Mouse (Mus musculus) cerebellum, adult 2 months (tissue): ENCODE measurements at regions not wholly inside any gene's neighbourhood (a gene's known extent, or its start where the extent isn't known, plus 50 kb on each side); places are given as distances from the start of the nearest gene placed in this dataset.

Experiments used
- DNase-seq, 2 experiments: peaks; one replicate each; pipeline ENCODE4 v3.0.0; 2021
- H3K27ac ChIP-seq: fragments of 200-500 bp; 2 replicates; pipeline ENCODE4 v1.5.1; 2012; ENCODE audit warnings: low read length, control low read depth, inconsistent platforms; ENCODE audit not compliant: insufficient read depth
- H3K27me3 ChIP-seq: fragments of 200-500 bp; 2 replicates; pipeline ENCODE4 v1.6.1; 2012; ENCODE audit warnings: inconsistent platforms, mild to moderate bottlenecking, low read length, moderate library complexity; ENCODE audit not compliant: control insufficient read depth, insufficient read depth
- H3K4me1 ChIP-seq: fragments of 200-500 bp; 2 replicates; pipeline ENCODE4 v1.6.1; 2011; ENCODE audit warnings: low read length; ENCODE audit not compliant: control insufficient read depth, insufficient read depth
- H3K4me3 ChIP-seq: fragments of 200-500 bp; replicated peaks from 2 replicates; pipeline ENCODE3; 2011; ENCODE audit warnings: mild to moderate bottlenecking, low read depth, low read length, control low read depth; ENCODE audit not compliant: insufficient read depth
- CTCF ChIP-seq: fragments of 200-500 bp; IDR thresholded peaks from 2 replicates; pipeline ENCODE4 v1.5.1; 2011; ENCODE audit warnings: low read depth, mild to moderate bottlenecking, control low read depth, low read length, moderate library complexity, borderline replicate concordance; ENCODE audit not compliant: insufficient read depth
- POLR2A ChIP-seq: fragments of 200-500 bp; IDR thresholded peaks from 2 replicates; pipeline ENCODE4 v1.6.1; 2011; ENCODE audit warnings: low read length, control low read depth, borderline replicate concordance; ENCODE audit not compliant: insufficient read depth
- WGBS: fragments of 180-500 bp; shearing (Covaris S2); methylation state at CpG from one replicate; pipeline ENCODE4 v1.1.7; 2018; 5-methylcytosine and 5-hydroxymethylcytosine counted together

DNA sequence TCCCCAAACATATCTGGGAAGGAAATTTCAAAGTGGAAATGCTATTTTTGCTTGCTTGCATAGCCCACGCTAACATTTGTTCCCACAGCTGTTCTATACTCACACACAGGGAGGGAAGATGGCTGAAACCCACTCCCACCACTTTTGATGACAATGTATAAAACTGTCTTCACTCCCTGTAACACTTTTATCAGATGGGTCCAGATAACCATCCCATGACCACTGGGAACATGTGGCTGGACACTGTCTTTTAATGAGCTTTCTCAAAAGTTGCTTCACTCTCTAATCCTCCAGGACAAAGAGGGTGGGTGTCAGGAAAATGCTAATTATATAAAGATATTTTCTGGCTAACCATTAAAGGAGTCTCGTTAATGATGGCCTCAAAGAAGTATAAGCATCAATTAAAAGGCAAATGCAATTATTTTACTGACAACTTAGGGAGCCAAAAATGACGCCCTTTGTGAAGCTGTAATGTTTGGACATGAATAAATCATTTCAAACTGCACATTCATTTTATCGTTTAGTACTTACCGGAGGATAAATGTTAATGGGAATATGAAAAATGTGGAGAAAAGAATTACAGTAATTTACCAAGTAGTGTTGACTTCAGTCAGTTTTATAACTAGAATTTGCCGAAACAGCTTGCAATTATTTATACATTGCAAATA lies 210.8 kb upstream of the Slc39a10 start:
- DNase-seq: no peak
- H3K27me3 ChIP-seq: no peaks in the 10 kb centered on the region
- H3K27ac ChIP-seq: no peak overlapping the region
- no peaks in the 10 kb centered on the region for H3K4me1 ChIP-seq
- TF ChIP-seq POLR2A: no peak
- no peak for TF ChIP-seq CTCF
- 80% methylated on average over 6 of the region's 6 CpGs for WGBS
- H3K4me3 ChIP-seq: no peak overlapping the region

DNA sequence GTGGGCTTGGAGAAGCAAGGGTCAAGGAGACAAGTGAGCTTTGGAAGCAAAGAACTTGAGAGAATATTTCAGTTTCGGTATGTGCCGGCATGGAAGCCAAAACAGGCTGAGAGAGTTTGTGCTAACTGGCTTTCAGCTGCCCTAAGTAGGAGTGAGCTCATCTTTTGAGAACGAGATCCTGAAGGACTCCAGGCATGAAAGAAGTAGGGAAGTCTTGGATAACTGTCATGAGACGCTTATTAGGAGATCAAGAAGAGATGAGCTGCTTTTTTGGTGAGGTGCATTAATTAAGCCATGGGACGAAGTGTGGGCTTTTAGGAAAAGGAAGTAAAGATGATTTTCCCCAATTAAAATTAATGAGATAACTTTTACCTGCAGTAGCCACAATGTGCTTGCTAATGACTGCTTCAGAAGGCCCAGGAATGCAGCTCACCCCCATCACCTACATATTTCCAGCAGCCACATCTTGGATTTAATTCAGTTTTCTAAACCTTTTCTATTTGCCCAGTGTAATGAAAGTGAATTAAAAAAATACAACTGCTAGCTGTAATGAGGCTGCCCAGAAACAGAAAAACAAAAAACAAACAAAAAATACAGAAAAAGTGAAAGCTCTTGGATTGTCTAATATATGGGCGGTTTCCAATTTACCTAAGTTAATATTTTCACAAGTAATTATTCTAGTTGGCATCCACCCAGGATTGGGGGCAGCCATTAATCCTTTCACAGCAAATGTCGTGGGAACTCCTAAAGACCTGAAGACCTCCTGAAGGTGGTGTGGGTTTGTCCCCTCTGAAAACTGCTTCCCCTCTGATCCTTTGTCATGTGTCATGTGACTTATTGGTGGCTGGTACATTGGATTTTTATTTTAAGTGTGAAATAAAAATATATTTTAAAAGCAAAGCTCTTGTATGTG lies 204.7 kb upstream of the Slc39a10 start:
- no peak for DNase-seq
- WGBS: 85% methylated on average over 7 of the region's 7 CpGs
- no peaks in the 10 kb centered on the region for H3K27me3 ChIP-seq
- no peak overlapping the region for H3K4me3 ChIP-seq
- TF ChIP-seq POLR2A: no peak
- TF ChIP-seq CTCF: no peak
- no peaks in the 10 kb centered on the region for H3K4me1 ChIP-seq
- no peak overlapping the region for H3K27ac ChIP-seq

DNA sequence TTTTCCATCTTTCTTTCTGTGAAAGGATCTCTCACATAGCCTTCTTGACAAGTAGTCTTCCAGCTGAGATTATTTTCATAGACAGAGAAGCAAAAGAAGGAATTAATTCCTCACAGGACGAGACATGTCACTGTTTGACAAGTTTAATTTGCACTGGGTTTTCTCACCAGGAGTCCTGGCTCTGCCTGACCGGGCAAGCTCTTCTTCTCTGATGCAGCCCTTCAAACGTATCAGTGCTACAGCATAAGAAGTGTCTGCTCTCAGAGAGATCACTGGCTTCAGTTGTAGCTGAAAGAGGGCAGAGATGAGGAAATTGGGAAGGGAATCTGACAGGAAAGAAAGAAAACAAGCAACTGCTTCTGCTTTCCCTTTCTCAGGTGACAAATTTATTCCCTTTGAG lies 201.8 kb upstream of the Slc39a10 start:
- Histone ChIP-seq H3K27ac (no peak overlapping the region), H3K4me3 (no peak overlapping the region), H3K27me3 (no peaks in the 10 kb centered on the region), H3K4me1 (no peaks in the 10 kb centered on the region)
- DNase-seq: peak in 1 of 2 experiments; percentile 8
- no peak for TF ChIP-seq POLR2A
- TF ChIP-seq CTCF: no peak
- 11% methylated on average over 3 of the region's 3 CpGs for WGBS

DNA sequence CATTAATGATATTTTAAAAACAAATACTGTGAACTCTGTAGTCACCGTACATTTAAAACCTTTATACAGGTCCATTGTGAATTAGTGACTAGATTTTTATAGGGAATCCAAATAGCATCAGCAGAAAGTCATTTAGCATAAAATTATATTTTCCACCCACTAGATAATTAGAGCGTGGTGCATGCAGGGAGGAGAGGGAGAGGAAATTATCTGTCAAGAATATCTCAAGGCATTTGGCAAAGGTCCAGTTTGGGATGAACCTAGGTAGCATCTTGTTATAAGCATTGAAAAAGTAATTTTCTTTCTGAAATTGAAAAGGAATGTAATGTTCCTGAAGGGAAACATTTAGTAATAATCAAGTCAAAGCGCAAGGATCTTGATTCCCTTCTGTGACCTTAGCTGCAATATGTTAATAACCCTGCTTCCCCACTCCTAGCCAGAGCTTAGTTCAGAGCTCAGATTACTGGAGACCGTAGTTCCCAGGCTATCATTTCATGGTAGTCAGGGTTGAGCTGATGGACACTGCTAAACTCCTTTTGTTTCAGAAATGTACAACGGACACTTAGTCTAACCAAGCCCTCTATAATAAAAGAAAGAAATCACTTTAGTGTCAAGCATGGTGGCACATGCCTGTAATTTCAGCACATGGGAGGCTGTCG lies 200.8 kb upstream of the Slc39a10 start:
- Histone ChIP-seq H3K27me3 (no peaks in the 10 kb centered on the region), H3K4me3 (no peak overlapping the region), H3K27ac (no peak overlapping the region), H3K4me1 (no peaks in the 10 kb centered on the region)
- peak in 1 of 2 experiments; percentile 21 for DNase-seq
- 61% methylated on average over 6 of the region's 6 CpGs for WGBS
- TF ChIP-seq CTCF (no peak), POLR2A (no peak)

DNA sequence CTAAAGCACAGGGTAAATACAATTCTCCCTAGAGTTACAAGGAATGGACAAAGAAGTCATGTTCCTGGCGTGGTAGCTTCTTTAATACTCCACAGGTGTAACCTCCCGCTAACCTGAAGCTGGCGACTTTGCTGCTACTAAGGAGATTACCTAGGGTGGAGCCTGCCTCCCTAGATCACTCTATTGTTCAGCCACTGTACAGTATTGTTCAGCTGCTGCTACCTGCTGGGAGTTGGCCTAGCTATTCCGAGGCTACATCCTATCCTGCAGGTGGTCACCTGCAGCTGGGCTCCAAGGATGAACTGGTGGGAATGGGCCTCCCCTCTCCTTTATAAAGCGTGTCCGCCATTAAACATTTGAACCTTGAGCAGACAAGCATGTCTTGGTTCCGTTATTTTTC lies 183.8 kb upstream of the Slc39a10 start:
- DNase-seq: no peak
- Histone ChIP-seq H3K27me3 (no peaks in the 10 kb centered on the region), H3K4me3 (no peak overlapping the region), H3K27ac (no peak overlapping the region), H3K4me1 (no peaks in the 10 kb centered on the region)
- TF ChIP-seq CTCF (no peak), POLR2A (no peak)
- WGBS: 80% methylated on average over 7 of the region's 7 CpGs

DNA sequence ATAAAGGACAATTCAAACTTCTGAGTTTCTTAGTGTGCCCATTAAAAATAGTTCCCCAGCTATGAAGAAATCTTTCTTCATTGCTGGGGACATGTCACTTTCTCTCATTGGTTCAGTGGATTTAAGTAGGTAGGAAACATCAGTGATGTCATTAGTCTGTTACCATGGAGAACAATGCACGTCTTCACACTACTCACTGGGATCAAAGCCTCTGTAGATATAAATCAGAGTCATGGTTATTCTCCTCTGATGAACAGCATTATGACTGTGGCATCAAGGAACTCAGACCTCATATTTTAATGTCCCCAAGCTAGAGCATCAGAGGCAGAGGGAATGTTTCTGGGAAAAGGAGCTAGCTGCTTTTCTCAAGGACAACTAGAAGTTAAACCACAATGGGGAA lies 165.5 kb upstream of the Slc39a10 start:
- Histone ChIP-seq H3K4me3 (no peak overlapping the region), H3K27ac (no peak overlapping the region), H3K4me1 (no peaks in the 10 kb centered on the region), H3K27me3 (no peaks in the 10 kb centered on the region)
- WGBS: 45% methylated on average over 1 of the region's 1 CpGs
- TF ChIP-seq CTCF: no peak
- TF ChIP-seq POLR2A: no peak
- no peak for DNase-seq

DNA sequence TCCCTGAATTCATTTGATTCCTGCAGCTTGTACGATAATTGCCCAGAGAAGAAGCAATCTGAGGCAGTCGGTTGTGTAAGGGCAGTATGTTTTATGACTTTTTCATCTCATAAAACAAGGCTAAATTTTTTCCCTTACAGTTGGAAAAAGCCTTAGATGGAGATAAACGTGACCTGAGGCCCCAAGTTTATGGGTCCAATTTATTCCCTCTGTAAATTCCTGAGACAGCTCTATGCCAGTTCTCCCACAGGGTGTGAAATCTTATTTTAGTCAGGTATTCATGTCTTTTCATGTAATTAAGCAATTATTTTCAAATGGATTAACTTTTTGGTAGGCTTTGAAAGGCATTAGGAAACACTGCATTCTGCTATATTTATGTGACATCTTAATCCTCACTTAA lies 164.7 kb upstream of the Slc39a10 start:
- Histone ChIP-seq H3K27ac (no peak overlapping the region), H3K27me3 (no peaks in the 10 kb centered on the region), H3K4me1 (no peaks in the 10 kb centered on the region), H3K4me3 (no peak overlapping the region)
- no peak for TF ChIP-seq POLR2A
- no peak for TF ChIP-seq CTCF
- WGBS: 49% methylated on average over 3 of the region's 3 CpGs
- DNase-seq: no peak
